15 mouse cellular contexts compared by ENCODE assay signal in the genomic region with DNA sequence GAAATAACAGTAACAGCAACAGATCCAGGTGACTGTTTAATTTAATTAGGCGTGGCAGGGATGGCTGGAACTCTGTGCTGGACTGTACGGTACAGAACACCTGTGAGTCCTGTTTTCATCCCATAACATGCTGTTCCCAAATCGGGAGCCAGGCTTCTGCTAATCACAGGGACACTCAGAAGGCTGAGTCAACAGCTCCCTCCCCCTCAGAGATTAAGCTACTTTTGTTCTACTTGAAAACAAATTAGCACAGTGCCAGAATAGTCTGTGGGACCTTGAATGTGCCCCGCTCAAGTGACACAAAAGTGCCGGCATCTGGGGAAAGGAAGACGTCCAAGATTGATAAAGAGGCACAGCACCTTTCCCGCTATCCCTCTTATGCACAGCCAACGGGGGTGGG.
DNase-seq lines count a peak whose midpoint lies in the region; ATAC-seq and TF ChIP-seq lines count a peak whose summit lies in the region.
"Had no signal": no experiment of that assay in that cellular context is flagged by ENCODE, and none has a peak within 500 bp of the region (broad histone marks: within the 10 kb centered on the region; RNA-seq: fewer than 3 reads in every experiment).

No protein-coding gene starts in this region.

- H3K79me2 ChIP-seq in liver, adult 2 months (ENCODE audit: control insufficient read depth, insufficient read depth, low read length) = no peaks in the 10 kb centered on the region

- ATAC-seq in heart, embryonic 16.5 days (replicated peaks; ENCODE audit: extremely low read depth, insufficient read depth, low FRiP score) = peak; percentile 55; the same call in 1 of the 2 replicates
- no peak for ATAC-seq in hindbrain, embryonic 14.5 days (ENCODE audit: low FRiP score)
- ATAC-seq: intestine, embryonic 15.5 days; midbrain, embryonic 16.5 days had no signal

- peak overlapping the region; percentile 17; the same call in 1 of the 2 replicates for H3K4me2 ChIP-seq in heart, embryonic 16.5 days (ENCODE audit: low read depth, low read length)
- no peak overlapping the region for H3K4me2 ChIP-seq in hindbrain, embryonic 14.5 days (replicated peaks)
- H3K4me2 ChIP-seq: intestine, embryonic 15.5 days; limb, embryonic 13.5 days; neural tube, embryonic 13.5 days had no signal

- H3K4me1 ChIP-seq in liver, adult 2 months (ENCODE audit: control insufficient read depth, insufficient read depth, low read length) = no peaks in the 10 kb centered on the region; the same call in 1 of the 2 replicates
- peaks cover 22% of the 10 kb centered on the region for H3K4me1 ChIP-seq in heart, embryonic 16.5 days (ENCODE audit: control insufficient read depth, insufficient read depth, low read length)
- peaks cover 38% of the 10 kb centered on the region for H3K4me1 ChIP-seq in hindbrain, embryonic 14.5 days (replicated peaks; ENCODE audit: control insufficient read depth, insufficient read depth, low read length)

- no peak for DNase-seq in liver, adult 2 months (ENCODE audit: extremely low read depth, low read depth, low spot score)
- no peak for DNase-seq in liver
- peak; percentile 70 for DNase-seq in adrenal gland, adult 2 months
- peak; percentile 48 for DNase-seq in adrenal gland, adult 8-10 months
- DNase-seq in hindbrain, embryonic 14.5 days (ENCODE audit: low spot score) = no peak
- DNase-seq in Muller cell, postnatal 12 days (ENCODE audit: inconsistent ontology term) = no peak
- DNase-seq: cerebellum, adult 8-10 months; right cerebral cortex, postnatal 25 days had no signal

- H3K36me3 ChIP-seq in liver, adult 2 months (ENCODE audit: control insufficient read depth, insufficient read depth, low read length) = no peaks in the 10 kb centered on the region
- no peaks in the 10 kb centered on the region for H3K36me3 ChIP-seq in heart, embryonic 16.5 days (ENCODE audit: control insufficient read depth, insufficient read depth)
- H3K36me3 ChIP-seq in hindbrain, embryonic 14.5 days (replicated peaks; ENCODE audit: control insufficient read depth, insufficient read depth) = no peaks in the 10 kb centered on the region
- H3K36me3 ChIP-seq: intestine, embryonic 15.5 days; neural tube, embryonic 13.5 days had no signal

- no peak for TF ChIP-seq CTCF in liver, adult 2 months (IDR thresholded peaks at IDR 0.05; ENCODE audit: low read depth, low read length)

- H3K27ac ChIP-seq in liver, adult 2 months (replicated peaks; ENCODE audit: insufficient read depth, low read depth, low read length) = peak overlapping the region; percentile 66; the same call in 1 of the 2 replicates
- peak overlapping the region; percentile 41; the same call in 1 of the 2 replicates for H3K27ac ChIP-seq in heart, embryonic 16.5 days (ENCODE audit: low read length)
- no peak overlapping the region for H3K27ac ChIP-seq in hindbrain, embryonic 14.5 days
- H3K27ac ChIP-seq: intestine, embryonic 15.5 days; limb, embryonic 13.5 days; neural tube, embryonic 13.5 days had no signal

- no peak overlapping the region for H3K4me3 ChIP-seq in liver, adult 2 months (ENCODE audit: insufficient read depth, low read depth, low read length)
- no peak overlapping the region for H3K4me3 ChIP-seq in heart, embryonic 16.5 days (ENCODE audit: low read length)
- H3K4me3 ChIP-seq in hindbrain, embryonic 14.5 days (replicated peaks; ENCODE audit: low read length) = no peak overlapping the region
- H3K4me3 ChIP-seq: erythroblast, embryonic 14.5 days; intestine, embryonic 15.5 days; limb, embryonic 13.5 days; neural tube, embryonic 13.5 days had no signal

- H3K27me3 ChIP-seq in liver, adult 2 months (ENCODE audit: control insufficient read depth, insufficient read depth, low read length) = no peaks in the 10 kb centered on the region
- H3K27me3 ChIP-seq in heart, embryonic 16.5 days (ENCODE audit: control insufficient read depth, insufficient read depth, low read length) = no peaks in the 10 kb centered on the region
- H3K27me3 ChIP-seq in hindbrain, embryonic 14.5 days (ENCODE audit: control insufficient read depth, insufficient read depth, low read length) = no peaks in the 10 kb centered on the region
- H3K27me3 ChIP-seq: CH12.LX; intestine, embryonic 15.5 days; limb, embryonic 13.5 days; neural tube, embryonic 13.5 days had no signal

- WGBS in liver, adult 2 months = 59% methylated on average over 8 of the region's 8 CpGs
- 39% methylated on average over 8 of the region's 8 CpGs for WGBS in heart, embryonic 16.5 days
- 68% methylated on average over 8 of the region's 8 CpGs for WGBS in hindbrain, embryonic 14.5 days

- no peak overlapping the region for H3K9ac ChIP-seq in liver, adult 2 months (ENCODE audit: low read depth, low read length)
- H3K9ac ChIP-seq in heart, embryonic 16.5 days (ENCODE audit: low read length) = no peak overlapping the region
- H3K9ac ChIP-seq in hindbrain, embryonic 14.5 days = no peak overlapping the region
- H3K9ac ChIP-seq: intestine, embryonic 15.5 days; limb, embryonic 13.5 days; neural tube, embryonic 13.5 days had no signal

- no peak for TF ChIP-seq POLR2A in liver, adult 2 months (IDR thresholded peaks at IDR 0.05; ENCODE audit: extremely low read depth, insufficient read depth, low read length)

- H3K9me3 ChIP-seq in heart, embryonic 16.5 days (replicated peaks; ENCODE audit: control insufficient read depth, low read length) = no peaks in the 10 kb centered on the region
- H3K9me3 ChIP-seq in hindbrain, embryonic 14.5 days (ENCODE audit: control insufficient read depth, low read length) = no peaks in the 10 kb centered on the region
- H3K9me3 ChIP-seq: intestine, embryonic 15.5 days; limb, embryonic 13.5 days; neural tube, embryonic 13.5 days had no signal

Comparison
In these comparisons a context has a peak if more than half of its experiments do, and no peak if none do; other contexts are left out.
1. DNase-seq: peak in adrenal gland, adult 2 months (single experiment) and adrenal gland, adult 8-10 months (single experiment); none in liver, adult 2 months (single experiment), liver (single experiment), hindbrain, embryonic 14.5 days (single experiment) and Muller cell, postnatal 12 days (single experiment).